Mouse (Mus musculus) small intestine, adult 2 months (tissue): Measurements from ENCODE around the gene Cyb5rl.

ENCODE experiments used
- CTCF ChIP-seq: fragments of 200-500 bp; IDR thresholded peaks from 2 replicates; pipeline ENCODE4 v1.5.1; 2012; ENCODE audit warnings: low read depth, mild to moderate bottlenecking, control low read depth, inconsistent platforms, low read length, moderate library complexity, mixed read lengths; ENCODE audit not compliant: insufficient replicate concordance, insufficient read length; ENCODE audit errors: extremely low read depth
- POLR2A ChIP-seq: fragments of 200-500 bp; IDR thresholded peaks from 2 replicates; pipeline ENCODE4 v1.6.1; 2012; ENCODE audit warnings: low read depth, mild to moderate bottlenecking, control low read depth, inconsistent platforms, low read length, moderate library complexity

DNA sequence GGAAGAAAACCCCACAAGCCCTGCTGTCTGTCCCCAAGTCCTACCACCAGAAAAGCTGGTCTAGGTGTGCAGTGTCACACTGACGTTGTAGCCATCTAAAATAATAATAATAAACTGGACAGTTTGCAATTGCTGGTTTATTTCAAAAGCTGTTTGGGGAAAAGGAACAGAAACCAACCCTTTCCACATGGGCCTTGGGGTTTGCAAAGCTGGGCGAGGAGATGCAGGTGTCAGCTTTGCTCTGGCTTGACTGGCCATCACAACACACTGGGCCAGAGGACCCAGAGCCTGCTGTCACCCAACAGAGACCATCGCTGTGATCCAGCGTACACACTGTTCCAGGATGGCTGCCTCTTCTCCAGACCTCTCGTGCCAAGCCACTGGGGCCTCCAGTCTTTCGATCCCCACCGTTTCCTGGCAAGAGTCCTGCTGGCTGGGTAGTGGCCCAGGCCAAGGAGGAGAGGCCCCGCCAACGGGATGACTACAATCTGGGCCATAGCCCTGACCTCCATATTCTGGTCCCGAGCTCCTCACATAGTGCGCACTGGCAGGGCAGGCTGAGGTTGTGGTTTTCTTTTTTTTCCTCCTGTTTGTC lies 18.1 kb upstream of the Cyb5rl start:
- TF ChIP-seq CTCF (no peak), POLR2A (no peak)
